Mouse (Mus musculus) hematopoietic multipotent progenitor cell, adult 10-12 weeks (in vitro differentiated cells): ENCODE results near the gene Rbm11. TPM values are rescaled to one million over a fixed set of nuclear protein-coding genes. Genes with fewer than 3 reads are reported as not detected.

Experiments
- polyA plus RNA-seq: library from polyadenylated mRNA; stranded (reverse); fragments of >175 nt; gene quantifications from 2 replicates; pipeline ENCODE4 v1.2.3, GENCODE M21; 2012; ENCODE audit warnings: low replicate concordance

Gene Rbm11
- 0.07 TPM in 1 of 2 replicates, not detected in the other for polyA plus RNA-seq

GRCm38 (mm10) chr16:75592671-75593500 is at the start of gene Rbm11:
Rbm11 (plus strand) TSS chr16:75592844.

GRCm38 (mm10) chr16:75585961-75586360 is 6.7 kb upstream of the Rbm11 start, which contains the start of gene Lipi:
Lipi (minus strand) TSS chr16:75586061.

Other genes with a start within 250 kb of the Rbm11 start
- gene Lipi, start 6.8 kb upstream of the Rbm11 start, polyA plus RNA-seq: not detected in 2 replicates
- 0.49 and 0.56 TPM in 2 replicates for gene Hspa13, start 174.3 kb downstream of the Rbm11 start, polyA plus RNA-seq